Mouse (Mus musculus): ENCODE data around the gene 9630041A04Rik. TPM values are rescaled to one million over a fixed set of nuclear protein-coding genes. Genes with fewer than 3 reads are reported as not detected.
A peak's percentile ranks its signal among the peaks of the same experiment; 100 is the strongest.

The 9630041A04Rik gene
- 0.26 and 0.30 TPM in 2 replicates for polyA plus RNA-seq (2015; fragmentation: Nextera tagmentation; extraction: Ambion mirVana)

GRCm38 (mm10) chr9:101861596-101862471, at the start of gene 9630041A04Rik:
9630041A04Rik (plus strand) TSS chr9:101861841.
- H3K9me3 ChIP-seq (replicated peaks), result no peaks in the 10 kb centered on the region
- WGBS, result 67% methylated on average over 15 of the region's 15 CpGs
- peak within 1 kb of the TSS; percentile 36 for H3K4me2 ChIP-seq
- H3K9ac ChIP-seq, result no peak within 1 kb of the TSS
- H3K36me3 ChIP-seq (ENCODE audit: poor library complexity, severe bottlenecking), result no peaks in the 10 kb centered on the region
- H3K4me1 ChIP-seq, result peaks cover 18% of the 10 kb centered on the region
- peak within 1 kb of the TSS; percentile 65 for H3K27ac ChIP-seq
- peak; percentile 50; the same call in 1 of the 2 replicates for ATAC-seq
- H3K27me3 ChIP-seq, result no peaks in the 10 kb centered on the region
- H3K4me3 ChIP-seq, result no peak within 1 kb of the TSS

- no peak overlapping the region for H3K4me3 ChIP-seq
- WGBS, result 13% methylated on average over 7 of the region's 7 CpGs
- no peak overlapping the region for H3K9ac ChIP-seq
- peaks cover 8% of the 10 kb centered on the region; the same call in 1 of the 2 replicates for H3K27me3 ChIP-seq
- H3K4me2 ChIP-seq, result no peak overlapping the region
- no peak for ATAC-seq
- peaks cover 11% of the 10 kb centered on the region for H3K4me1 ChIP-seq
- no peak overlapping the region for H3K27ac ChIP-seq
- H3K36me3 ChIP-seq (ENCODE audit: poor library complexity, severe bottlenecking), result no peaks in the 10 kb centered on the region
- no peaks in the 10 kb centered on the region for H3K9me3 ChIP-seq (replicated peaks)
These were observed 37.7 kb upstream of the 9630041A04Rik start for GRCm38 (mm10) chr9:101823896-101824295.

- Histone ChIP-seq H3K4me1 (peaks cover 11% of the 10 kb centered on the region), H3K9me3 (replicated peaks) (no peaks in the 10 kb centered on the region), H3K4me3 (no peak overlapping the region), H3K27ac (no peak overlapping the region), H3K36me3 (ENCODE audit: poor library complexity, severe bottlenecking) (no peaks in the 10 kb centered on the region), H3K4me2 (no peak overlapping the region), H3K27me3 (peaks cover 8% of the 10 kb centered on the region; the same call in 1 of the 2 replicates), H3K9ac (no peak overlapping the region)
- WGBS, result 92% methylated on average over 8 of the region's 8 CpGs
- no peak for ATAC-seq
These were observed 36.0 kb upstream of the 9630041A04Rik start for GRCm38 (mm10) chr9:101825626-101826025.

- WGBS, result 84% methylated on average over 2 of the region's 2 CpGs
- no peaks in the 10 kb centered on the region for H3K36me3 ChIP-seq (ENCODE audit: poor library complexity, severe bottlenecking)
- no peak overlapping the region for H3K4me3 ChIP-seq
- no peak overlapping the region for H3K9ac ChIP-seq
- H3K4me2 ChIP-seq, result no peak overlapping the region
- H3K9me3 ChIP-seq (replicated peaks), result no peaks in the 10 kb centered on the region
- H3K4me1 ChIP-seq, result no peaks in the 10 kb centered on the region
- H3K27ac ChIP-seq, result no peak overlapping the region
- ATAC-seq, result no peak
- H3K27me3 ChIP-seq, result no peaks in the 10 kb centered on the region
These were observed 28.0 kb upstream of the 9630041A04Rik start for GRCm38 (mm10) chr9:101833619-101834018.

GRCm38 (mm10) chr9:101841101-101841500, 20.5 kb upstream of the 9630041A04Rik start:
- no peak overlapping the region for H3K27ac ChIP-seq
- H3K27me3 ChIP-seq, result no peaks in the 10 kb centered on the region
- no peaks in the 10 kb centered on the region for H3K36me3 ChIP-seq (ENCODE audit: poor library complexity, severe bottlenecking)
- H3K4me1 ChIP-seq, result no peaks in the 10 kb centered on the region
- no peak overlapping the region for H3K9ac ChIP-seq
- no peak for ATAC-seq
- no peak overlapping the region for H3K4me3 ChIP-seq
- H3K9me3 ChIP-seq (replicated peaks), result no peaks in the 10 kb centered on the region
- no peak overlapping the region for H3K4me2 ChIP-seq
- WGBS, result 91% methylated on average over 11 of the region's 11 CpGs

GRCm38 (mm10) chr9:101843893-101844292, 17.7 kb upstream of the 9630041A04Rik start:
- H3K27me3 ChIP-seq, result no peaks in the 10 kb centered on the region
- ATAC-seq, result no peak
- no peak overlapping the region for H3K9ac ChIP-seq
- H3K4me3 ChIP-seq, result no peak overlapping the region
- WGBS, result 82% methylated on average over 4 of the region's 4 CpGs
- H3K4me1 ChIP-seq, result no peaks in the 10 kb centered on the region
- H3K9me3 ChIP-seq (replicated peaks), result no peaks in the 10 kb centered on the region
- H3K27ac ChIP-seq, result no peak overlapping the region
- no peaks in the 10 kb centered on the region for H3K36me3 ChIP-seq (ENCODE audit: poor library complexity, severe bottlenecking)
- H3K4me2 ChIP-seq, result no peak overlapping the region

GRCm38 (mm10) chr9:101845691-101846090, 15.9 kb upstream of the 9630041A04Rik start:
- ATAC-seq, result no peak
- H3K4me2 ChIP-seq, result no peak overlapping the region
- no peak overlapping the region for H3K27ac ChIP-seq
- no peak overlapping the region for H3K9ac ChIP-seq
- no peaks in the 10 kb centered on the region for H3K4me1 ChIP-seq
- 89% methylated on average over 6 of the region's 6 CpGs for WGBS
- no peaks in the 10 kb centered on the region for H3K27me3 ChIP-seq
- H3K36me3 ChIP-seq (ENCODE audit: poor library complexity, severe bottlenecking), result no peaks in the 10 kb centered on the region
- no peaks in the 10 kb centered on the region for H3K9me3 ChIP-seq (replicated peaks)
- no peak overlapping the region for H3K4me3 ChIP-seq

- peak; percentile 82 for ATAC-seq
- peak overlapping the region; percentile 65 for H3K27ac ChIP-seq
- H3K4me2 ChIP-seq, result peak overlapping the region; percentile 36
These were observed 932 bp downstream of the 9630041A04Rik start for GRCm38 (mm10) chr9:101862481-101863065.

GRCm38 (mm10) chr9:101863130-101863529, 1.5 kb downstream of the 9630041A04Rik start:
- peak overlapping the region; percentile 65; the same call in 1 of the 2 replicates for H3K27ac ChIP-seq
- H3K9me3 ChIP-seq (replicated peaks), result no peaks in the 10 kb centered on the region
- no peak overlapping the region for H3K4me3 ChIP-seq
- H3K4me2 ChIP-seq, result peak overlapping the region; percentile 36
- 79% methylated on average over 5 of the region's 5 CpGs for WGBS
- ATAC-seq, result no peak
- peaks cover 18% of the 10 kb centered on the region for H3K4me1 ChIP-seq
- no peaks in the 10 kb centered on the region for H3K27me3 ChIP-seq
- H3K36me3 ChIP-seq (ENCODE audit: poor library complexity, severe bottlenecking), result no peaks in the 10 kb centered on the region
- no peak overlapping the region for H3K9ac ChIP-seq

More at GRCm38 (mm10) chr9:101862481-101863065, 932 bp downstream of the 9630041A04Rik start:
- Histone ChIP-seq H3K36me3 (ENCODE audit: poor library complexity, severe bottlenecking) (no peaks in the 10 kb centered on the region), H3K27me3 (no peaks in the 10 kb centered on the region), H3K9ac (no peak overlapping the region), H3K4me1 (peaks cover 18% of the 10 kb centered on the region), H3K9me3 (replicated peaks) (no peaks in the 10 kb centered on the region), H3K4me3 (no peak overlapping the region)
- 24% methylated on average over 12 of the region's 12 CpGs for WGBS

- no peak for ATAC-seq
- no peaks in the 10 kb centered on the region for H3K9me3 ChIP-seq (replicated peaks)
- H3K4me3 ChIP-seq, result no peak overlapping the region
- no peaks in the 10 kb centered on the region for H3K36me3 ChIP-seq (ENCODE audit: poor library complexity, severe bottlenecking)
- no peak overlapping the region for H3K27ac ChIP-seq
- H3K9ac ChIP-seq, result no peak overlapping the region
- no peaks in the 10 kb centered on the region for H3K4me1 ChIP-seq
- H3K27me3 ChIP-seq, result no peaks in the 10 kb centered on the region
- H3K4me2 ChIP-seq, result no peak overlapping the region
- 92% methylated on average over 6 of the region's 6 CpGs for WGBS
These were observed 7.0 kb downstream of the 9630041A04Rik start for GRCm38 (mm10) chr9:101868593-101868992.

- Histone ChIP-seq H3K4me2 (no peak overlapping the region), H3K4me1 (no peaks in the 10 kb centered on the region), H3K9me3 (replicated peaks) (no peaks in the 10 kb centered on the region), H3K4me3 (no peak overlapping the region), H3K27ac (no peak overlapping the region), H3K27me3 (no peaks in the 10 kb centered on the region), H3K36me3 (ENCODE audit: poor library complexity, severe bottlenecking) (no peaks in the 10 kb centered on the region), H3K9ac (no peak overlapping the region)
- no peak for ATAC-seq
- WGBS, result 77% methylated on average over 4 of the region's 4 CpGs
These were observed 8.4 kb downstream of the 9630041A04Rik start for GRCm38 (mm10) chr9:101870034-101870433.

- ATAC-seq, result no peak
- WGBS, result 95% methylated on average over 1 of the region's 1 CpGs
- Histone ChIP-seq H3K27me3 (no peaks in the 10 kb centered on the region), H3K27ac (no peak overlapping the region), H3K9me3 (replicated peaks) (no peaks in the 10 kb centered on the region), H3K36me3 (ENCODE audit: poor library complexity, severe bottlenecking) (no peaks in the 10 kb centered on the region), H3K4me2 (no peak overlapping the region), H3K9ac (no peak overlapping the region), H3K4me1 (no peaks in the 10 kb centered on the region), H3K4me3 (no peak overlapping the region)
These were observed 13.7 kb downstream of the 9630041A04Rik start for GRCm38 (mm10) chr9:101875306-101875705.

All from forebrain, embryonic 13.5 days (tissue).